Mouse (Mus musculus) embryonic facial prominence, embryonic 10.5 days (tissue): ENCODE data around the gene Slc35f1. TPM values are rescaled to one million over a fixed set of nuclear protein-coding genes. Genes with fewer than 3 reads are reported as not detected.

ENCODE experiments used
- DNase-seq: peaks from one replicate; pipeline ENCODE4 v3.0.0-alpha.2; 2017; ENCODE audit warnings: low spot score
- H3K27ac ChIP-seq: fragments of 300-500 bp; sonication (generic); replicated peaks from 2 replicates; pipeline ENCODE4 v1.5.1; 2016; ENCODE audit warnings: mild to moderate bottlenecking
- H3K27me3 ChIP-seq: fragments of 300-500 bp; sonication (generic); replicated peaks from 2 replicates; pipeline ENCODE4 v1.6.1; 2016; ENCODE audit warnings: low read depth, mild to moderate bottlenecking; ENCODE audit not compliant: poor library complexity, severe bottlenecking
- H3K36me3 ChIP-seq: fragments of 300-500 bp; sonication (generic); replicated peaks from 2 replicates; pipeline ENCODE4 v1.6.1; 2016; ENCODE audit warnings: mild to moderate bottlenecking, moderate library complexity
- H3K4me1 ChIP-seq: fragments of 300-500 bp; sonication (generic); 2 replicates; pipeline ENCODE4 v1.6.1; 2016
- H3K4me3 ChIP-seq: fragments of 300-500 bp; sonication (generic); 2 replicates; pipeline ENCODE4 v1.5.1; 2016; ENCODE audit warnings: mild to moderate bottlenecking, moderate library complexity
- H3K9me3 ChIP-seq: fragments of 300-500 bp; sonication (generic); 2 replicates; pipeline ENCODE4 v1.6.1; 2016; ENCODE audit warnings: mild to moderate bottlenecking
- WGBS: fragments of 180-500 bp; shearing (Covaris S2); methylation state at CpG from one replicate; pipeline ENCODE4 v1.1.7; 2016; 5-methylcytosine and 5-hydroxymethylcytosine counted together
- polyA plus RNA-seq: library from polyadenylated mRNA; unstranded; fragments of >200 nt; fragmentation: Nextera tagmentation; extraction: Ambion mirVana; gene quantifications from 2 replicates; pipeline ENCODE4 v1.2.1, GENCODE M21; 2016

The Slc35f1 gene
- polyA plus RNA-seq, 1 experiment from 2014 or later = 3.6 TPM

DNA sequence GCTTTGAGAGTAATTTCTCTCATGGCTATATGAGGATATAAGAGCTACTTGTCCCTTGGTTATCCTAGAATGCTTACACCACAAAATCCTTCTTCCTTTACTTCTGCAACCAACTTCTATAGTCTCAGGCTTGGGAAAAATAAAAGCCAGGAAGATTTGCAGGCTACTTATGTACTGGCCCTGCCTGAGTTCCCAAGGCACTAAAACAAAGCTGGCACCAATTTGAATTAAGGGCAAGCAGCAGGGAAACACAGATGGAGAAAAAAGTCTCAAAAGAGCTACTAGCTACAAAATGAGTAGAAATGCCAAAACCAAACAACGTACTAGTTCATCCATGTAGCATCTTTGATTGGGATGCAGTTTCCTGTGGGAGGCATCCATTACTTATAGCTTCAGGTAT, 288.9 kb downstream of the Slc35f1 start:
- H3K9me3 ChIP-seq = no peaks in the 10 kb centered on the region
- no peak overlapping the region for H3K27ac ChIP-seq
- WGBS = 83% methylated on average over 1 of the region's 1 CpGs
- H3K36me3 ChIP-seq = no peaks in the 10 kb centered on the region
- no peak for DNase-seq
- no peaks in the 10 kb centered on the region for H3K4me1 ChIP-seq
- H3K27me3 ChIP-seq = no peaks in the 10 kb centered on the region
- H3K4me3 ChIP-seq = no peak overlapping the region

DNA sequence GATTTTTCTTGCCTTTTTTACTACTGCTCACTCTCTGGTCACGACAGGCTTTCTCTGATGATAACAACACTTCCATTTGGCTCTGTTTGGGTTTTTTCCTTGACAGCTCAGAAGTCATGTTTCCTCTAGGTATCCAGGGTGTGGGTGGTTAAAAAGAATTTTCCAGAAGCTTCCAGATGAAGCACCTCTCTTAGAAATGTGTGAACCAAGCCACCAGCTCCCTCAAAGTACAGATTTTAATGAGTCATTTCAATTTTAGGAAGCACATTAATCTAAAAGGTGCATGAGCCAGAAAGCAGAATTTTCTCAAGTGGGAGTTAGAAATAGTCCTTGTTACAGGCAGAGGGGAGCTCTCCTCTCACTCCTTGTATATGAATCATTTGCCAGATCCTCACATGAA, 292.5 kb downstream of the Slc35f1 start:
- Histone ChIP-seq H3K27ac (no peak overlapping the region), H3K4me3 (no peak overlapping the region), H3K9me3 (no peaks in the 10 kb centered on the region), H3K36me3 (no peaks in the 10 kb centered on the region), H3K4me1 (no peaks in the 10 kb centered on the region), H3K27me3 (no peaks in the 10 kb centered on the region)
- no peak for DNase-seq
- 78% methylated on average over 1 of the region's 1 CpGs for WGBS

DNA sequence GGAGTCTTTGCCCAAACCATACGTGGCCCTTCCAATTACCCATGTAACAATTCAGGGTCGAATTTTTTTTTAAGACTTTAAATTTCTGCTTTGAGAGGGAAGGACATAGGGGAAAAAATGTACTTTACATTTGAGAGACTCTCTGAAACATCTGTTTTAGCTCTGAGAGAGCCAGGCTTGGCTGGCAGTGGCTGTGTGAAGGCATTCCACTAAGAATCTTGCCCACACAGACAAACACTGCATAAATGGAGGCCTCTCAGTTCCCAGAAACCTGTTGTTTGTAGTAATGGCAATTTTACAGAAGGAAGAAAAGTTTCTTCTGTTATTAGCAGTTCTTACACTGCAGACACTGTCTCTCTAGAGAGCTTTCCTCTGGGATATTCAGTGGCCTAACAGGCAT, 301.9 kb downstream of the Slc35f1 start:
- no peak for DNase-seq
- Histone ChIP-seq H3K4me1 (no peaks in the 10 kb centered on the region), H3K36me3 (no peaks in the 10 kb centered on the region), H3K9me3 (no peaks in the 10 kb centered on the region), H3K27me3 (no peaks in the 10 kb centered on the region), H3K4me3 (no peak overlapping the region), H3K27ac (no peak overlapping the region)
- WGBS = 76% methylated on average over 2 of the region's 2 CpGs

DNA sequence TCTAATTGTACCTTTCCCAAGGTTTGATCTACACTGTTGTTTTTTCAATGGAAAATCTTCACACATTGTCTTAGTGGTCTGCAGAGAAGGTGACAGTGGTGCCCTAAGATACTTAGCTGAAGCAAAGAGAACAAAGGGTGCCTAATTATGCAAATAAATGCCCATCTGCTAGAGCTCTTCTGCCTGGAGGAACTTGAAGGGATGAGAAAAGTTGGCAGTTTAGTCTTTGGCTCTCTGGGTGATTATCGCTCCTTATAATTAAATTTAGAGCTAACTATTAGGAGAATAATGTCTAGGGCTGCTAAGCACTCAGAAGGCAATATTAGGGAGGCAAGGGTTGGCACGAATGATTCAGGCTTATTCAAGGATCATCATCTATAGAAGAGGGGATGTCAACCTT, 306.6 kb downstream of the Slc35f1 start:
- H3K4me3 ChIP-seq = no peak overlapping the region
- H3K4me1 ChIP-seq = no peaks in the 10 kb centered on the region
- H3K27ac ChIP-seq = no peak overlapping the region
- no peaks in the 10 kb centered on the region for H3K36me3 ChIP-seq
- H3K9me3 ChIP-seq = no peaks in the 10 kb centered on the region
- DNase-seq = no peak
- 69% methylated on average over 2 of the region's 2 CpGs for WGBS
- H3K27me3 ChIP-seq = no peaks in the 10 kb centered on the region

DNA sequence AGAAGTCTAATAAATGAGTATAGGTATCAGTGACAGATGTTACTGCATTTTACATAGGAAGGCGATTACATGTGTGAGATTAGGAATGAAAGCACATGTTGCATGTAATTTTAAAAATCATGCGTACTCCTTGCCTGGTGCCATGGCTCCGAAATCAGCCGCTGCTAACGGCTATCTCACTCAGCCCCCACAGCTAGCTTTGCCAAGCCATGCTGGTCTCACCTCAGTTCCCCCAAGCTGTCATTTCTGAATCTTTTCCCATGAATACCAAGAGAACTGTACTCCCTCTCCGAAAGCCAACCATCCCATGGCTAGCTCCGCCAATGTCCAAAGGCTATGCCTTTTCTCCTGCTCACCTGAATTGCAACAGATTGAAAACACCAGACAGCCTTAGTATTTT, 310.8 kb downstream of the Slc35f1 start:
- no peak overlapping the region for H3K27ac ChIP-seq
- H3K36me3 ChIP-seq = no peaks in the 10 kb centered on the region
- H3K9me3 ChIP-seq = no peaks in the 10 kb centered on the region
- no peak overlapping the region for H3K4me3 ChIP-seq
- DNase-seq = no peak
- WGBS = 95% methylated on average over 7 of the region's 7 CpGs
- H3K27me3 ChIP-seq = no peaks in the 10 kb centered on the region
- H3K4me1 ChIP-seq = no peaks in the 10 kb centered on the region

DNA sequence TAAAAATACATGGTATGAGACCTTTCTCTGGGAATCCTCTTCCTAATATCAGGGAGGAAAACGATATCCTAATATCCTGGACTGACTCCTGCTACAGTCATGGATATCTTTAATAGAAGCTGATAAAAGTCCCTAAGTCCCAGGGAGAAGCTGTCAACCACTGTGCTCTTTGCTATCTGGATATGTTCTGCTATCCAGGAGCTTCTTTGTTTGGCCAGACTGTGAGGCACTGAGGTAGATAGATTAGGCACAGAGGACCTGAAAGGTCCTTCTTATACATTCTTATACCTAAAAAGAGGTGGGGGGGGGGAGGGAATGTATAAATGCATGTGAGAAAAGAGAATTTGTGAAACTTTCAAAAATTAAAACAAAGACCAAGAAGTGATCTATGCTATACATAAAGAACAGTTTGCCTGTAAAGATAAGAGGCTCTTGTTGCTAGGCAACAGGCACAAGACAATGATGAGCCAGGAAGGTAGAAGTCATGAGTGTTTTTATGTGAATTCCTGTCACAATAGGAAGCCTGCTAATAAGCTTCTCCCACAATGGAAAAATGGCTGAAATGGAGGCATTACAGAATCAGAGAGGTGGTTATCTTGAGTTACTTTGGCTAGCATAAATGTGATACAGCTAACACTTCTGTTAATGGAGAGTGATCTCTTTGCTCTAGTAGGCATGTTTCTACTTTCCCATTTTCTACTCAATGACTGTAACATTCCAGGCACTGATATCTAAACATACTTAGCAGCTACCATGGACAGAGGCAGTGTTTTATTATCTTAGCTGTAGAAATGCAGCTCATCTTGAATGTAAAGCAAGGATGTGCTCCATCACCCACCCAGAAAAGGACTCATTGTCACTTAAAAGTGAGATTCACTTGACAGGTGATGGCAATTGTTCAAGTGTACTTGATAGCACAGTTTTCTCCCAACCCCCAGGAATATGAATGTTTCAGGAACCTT, 316.2 kb downstream of the Slc35f1 start:
- no peak for DNase-seq
- no peaks in the 10 kb centered on the region for H3K36me3 ChIP-seq
- WGBS = 86% methylated on average over 1 of the region's 1 CpGs
- H3K4me3 ChIP-seq = no peak overlapping the region
- no peaks in the 10 kb centered on the region for H3K27me3 ChIP-seq
- H3K27ac ChIP-seq = no peak overlapping the region
- H3K9me3 ChIP-seq = no peaks in the 10 kb centered on the region
- no peaks in the 10 kb centered on the region for H3K4me1 ChIP-seq

DNA sequence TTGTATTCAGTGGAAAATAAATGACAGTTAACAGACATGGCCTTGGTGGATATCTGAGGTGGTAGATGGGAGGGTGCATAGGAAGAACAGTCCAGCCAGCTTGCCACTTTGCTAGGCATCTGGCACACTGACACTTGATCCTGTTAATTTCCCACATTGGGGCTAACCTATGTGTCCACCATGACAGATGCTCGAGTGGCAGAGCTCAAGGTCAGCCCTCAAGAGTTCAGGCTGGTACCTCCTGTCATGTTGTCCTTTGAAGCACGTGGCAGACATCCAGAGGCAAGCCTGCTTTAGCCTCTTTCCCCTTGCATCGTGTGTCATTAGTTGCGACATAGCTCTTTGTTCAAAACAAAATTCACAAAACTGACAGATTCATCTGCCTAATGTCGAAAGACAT, 323.5 kb downstream of the Slc35f1 start:
- 62% methylated on average over 5 of the region's 5 CpGs for WGBS
- H3K36me3 ChIP-seq = no peaks in the 10 kb centered on the region
- no peaks in the 10 kb centered on the region; the same call in 1 of the 2 replicates for H3K4me1 ChIP-seq
- H3K4me3 ChIP-seq = no peak overlapping the region
- no peaks in the 10 kb centered on the region for H3K9me3 ChIP-seq
- H3K27me3 ChIP-seq = no peaks in the 10 kb centered on the region
- peak; percentile 8 for DNase-seq
- no peak overlapping the region for H3K27ac ChIP-seq

DNA sequence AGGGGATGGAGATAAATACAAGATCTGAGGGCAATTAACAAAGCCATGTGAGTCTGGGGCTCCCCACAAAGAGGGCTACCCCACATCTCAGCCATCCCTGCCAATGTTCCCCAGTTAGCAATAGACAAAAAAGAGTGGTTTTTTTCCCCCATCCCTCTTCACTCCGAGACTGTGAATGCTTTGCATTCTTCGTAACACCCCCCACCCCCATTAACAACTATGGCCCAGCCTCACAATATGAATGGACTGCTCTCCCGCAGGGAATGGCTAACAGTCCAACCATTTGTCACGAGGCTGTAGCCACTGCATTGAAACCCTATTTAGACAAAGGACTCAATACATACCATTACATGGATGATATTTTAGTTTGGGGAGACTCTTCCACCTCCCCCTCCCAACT, 338.1 kb downstream of the Slc35f1 start:
- Histone ChIP-seq H3K4me1 (no peaks in the 10 kb centered on the region), H3K27ac (no peak overlapping the region), H3K36me3 (no peaks in the 10 kb centered on the region), H3K27me3 (no peaks in the 10 kb centered on the region), H3K9me3 (no peaks in the 10 kb centered on the region), H3K4me3 (no peak overlapping the region)
- 43% methylated on average over 4 of the region's 4 CpGs for WGBS
- no peak for DNase-seq

DNA sequence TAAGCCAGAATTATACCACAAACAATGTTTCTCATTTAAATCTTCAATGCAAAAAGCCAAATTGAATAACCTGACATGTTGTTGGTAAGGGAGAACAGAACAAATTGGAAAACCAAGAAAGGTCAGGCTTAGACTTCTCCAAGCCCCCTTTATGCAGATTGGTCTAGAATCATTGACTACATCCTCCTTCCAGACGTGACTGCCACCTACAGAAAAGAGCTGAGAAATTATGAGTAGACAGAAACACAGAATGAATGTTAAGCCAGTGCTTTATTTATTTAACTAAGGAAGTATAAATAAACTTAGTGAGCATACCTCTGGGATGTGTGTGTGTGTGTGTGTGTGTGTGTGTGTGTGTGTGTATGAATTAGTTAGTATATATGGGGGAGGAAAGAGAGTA, 344.9 kb downstream of the Slc35f1 start:
- 55% methylated on average over 1 of the region's 1 CpGs for WGBS
- H3K27ac ChIP-seq = no peak overlapping the region
- no peak for DNase-seq

DNA sequence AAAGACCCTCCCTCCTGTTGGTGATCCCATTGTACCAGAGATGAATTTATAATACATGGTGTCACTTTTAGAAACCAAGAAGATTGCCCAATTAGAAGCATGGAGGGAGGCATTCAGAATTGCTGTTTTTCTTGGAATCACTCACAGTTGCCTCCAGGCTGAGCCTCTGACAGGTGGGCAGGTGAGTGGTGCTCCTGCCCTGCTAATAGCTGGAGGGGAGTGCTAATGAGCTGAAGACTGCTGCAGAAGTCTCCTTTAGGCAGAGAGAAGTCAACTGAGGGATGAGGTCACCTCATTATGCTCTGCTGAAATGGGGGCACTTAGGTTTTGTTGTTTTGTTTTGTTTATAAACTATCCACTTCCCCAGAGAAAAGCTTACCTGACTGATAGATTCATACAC, 355.6 kb downstream of the Slc35f1 start:
- Histone ChIP-seq H3K27ac (no peak overlapping the region), H3K4me3 (no peak overlapping the region), H3K27me3 (no peaks in the 10 kb centered on the region), H3K36me3 (no peaks in the 10 kb centered on the region), H3K9me3 (no peaks in the 10 kb centered on the region), H3K4me1 (no peaks in the 10 kb centered on the region)
- DNase-seq = no peak

More for the DNA sequence above, 344.9 kb downstream of the Slc35f1 start:
- Histone ChIP-seq H3K4me1 (no peaks in the 10 kb centered on the region), H3K9me3 (no peaks in the 10 kb centered on the region), H3K36me3 (no peaks in the 10 kb centered on the region), H3K4me3 (no peak overlapping the region), H3K27me3 (no peaks in the 10 kb centered on the region)

DNA sequence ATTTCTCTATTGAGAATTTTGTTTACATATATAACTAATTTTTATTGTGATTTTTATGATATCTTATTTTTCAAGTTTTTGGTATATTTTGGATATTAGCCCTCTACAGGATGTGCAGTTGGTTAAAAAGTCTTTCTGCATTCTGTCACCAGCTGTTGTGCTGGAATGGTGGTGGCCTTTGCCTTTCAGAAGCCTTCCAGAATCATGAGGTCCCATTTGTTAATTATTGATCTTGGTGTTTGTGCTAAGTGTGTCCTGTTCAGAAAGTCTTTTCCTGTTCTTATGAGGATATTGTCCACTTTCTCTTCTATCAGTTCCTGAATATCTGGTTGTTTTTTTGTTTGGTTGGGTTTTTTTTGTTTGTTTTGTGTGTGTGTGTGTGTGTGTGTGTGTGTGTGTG, 362.2 kb downstream of the Slc35f1 start:
- Histone ChIP-seq H3K4me1 (no peaks in the 10 kb centered on the region), H3K27ac (no peak overlapping the region), H3K4me3 (no peak overlapping the region)

DNA sequence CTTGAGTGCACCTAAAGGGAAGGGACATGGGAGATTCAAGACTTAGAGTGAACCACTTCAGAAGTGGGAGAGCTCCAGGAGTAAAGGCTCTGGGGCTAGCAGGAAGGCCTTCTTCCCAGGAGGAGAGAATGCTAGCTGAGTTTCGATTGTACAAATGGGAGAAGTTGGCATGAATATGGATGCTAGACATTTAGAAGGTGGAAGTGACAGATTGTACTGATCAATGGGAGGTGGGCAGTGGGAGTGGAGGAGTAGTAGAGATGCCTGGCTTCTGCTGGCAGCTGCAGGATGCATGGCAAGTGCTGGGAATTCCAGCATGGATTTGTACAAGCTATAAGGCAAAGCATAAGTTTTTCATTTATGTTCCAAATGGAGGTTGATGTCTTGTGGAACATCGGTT, 370.4 kb downstream of the Slc35f1 start:
- no peak for DNase-seq
- H3K4me3 ChIP-seq = no peak overlapping the region
- 86% methylated on average over 2 of the region's 2 CpGs for WGBS

More for the DNA sequence above, 362.2 kb downstream of the Slc35f1 start:
- Histone ChIP-seq H3K27me3 (no peaks in the 10 kb centered on the region), H3K36me3 (no peaks in the 10 kb centered on the region), H3K9me3 (0 out of 2 replicates have a peak, but pooled peaks cover 6% of the 10 kb centered on the region)
- DNase-seq = no peak

DNA sequence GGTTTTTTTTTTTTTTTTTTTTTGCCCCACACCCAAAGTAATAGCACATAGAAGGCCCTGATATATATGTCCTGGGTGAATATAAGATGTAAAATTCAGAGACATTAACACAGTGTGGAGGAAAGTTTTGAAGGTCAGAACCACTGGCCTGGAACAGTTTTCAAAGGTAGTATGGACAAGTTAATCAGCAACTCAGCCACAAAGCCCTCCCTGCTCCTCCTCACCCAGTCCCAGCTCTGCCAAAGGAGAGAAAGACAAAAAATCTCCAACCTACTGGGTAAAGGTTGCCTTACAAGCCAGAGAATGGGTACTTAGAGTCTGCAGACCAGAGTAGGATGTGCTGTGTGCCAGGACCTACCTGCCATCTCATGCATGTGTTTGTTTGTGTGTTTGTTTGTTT, 372.4 kb downstream of the Slc35f1 start:
- DNase-seq = no peak
- Histone ChIP-seq H3K4me3 (no peak overlapping the region), H3K27me3 (no peaks in the 10 kb centered on the region), H3K36me3 (no peaks in the 10 kb centered on the region), H3K27ac (no peak overlapping the region), H3K9me3 (no peaks in the 10 kb centered on the region), H3K4me1 (no peaks in the 10 kb centered on the region)

More for the DNA sequence above, 370.4 kb downstream of the Slc35f1 start:
- no peaks in the 10 kb centered on the region for H3K4me1 ChIP-seq
- H3K27me3 ChIP-seq = no peaks in the 10 kb centered on the region
- 0 out of 2 replicates have a peak, but pooled peaks cover 6% of the 10 kb centered on the region for H3K9me3 ChIP-seq
- no peak overlapping the region for H3K27ac ChIP-seq
- H3K36me3 ChIP-seq = no peaks in the 10 kb centered on the region
